Mouse (Mus musculus) intestine, embryonic 14.5 days (tissue): Measurements from ENCODE around the gene Hipk2. TPM values are rescaled to one million over a fixed set of nuclear protein-coding genes. Genes with fewer than 3 reads are reported as not detected.

Experiments used
- ATAC-seq: fragments of 200-750 bp; cut with Nextera tagmentation; replicated peaks from 2 replicates; pipeline ENCODE4 v1.8.0; 2017; ENCODE audit warnings: low read depth, moderate number of reproducible peaks, moderate TSS enrichment, moderate library complexity; ENCODE audit not compliant: low FRiP score, low TSS enrichment
- DNase-seq: peaks from one replicate; pipeline ENCODE4 v3.0.0-alpha.2; 2018; ENCODE audit warnings: low spot score
- H3K27ac ChIP-seq: fragments of 300-500 bp; sonication (generic); 2 replicates; pipeline ENCODE4 v1.5.1; 2014; ENCODE audit warnings: low read depth, mild to moderate bottlenecking, control low read depth
- H3K27me3 ChIP-seq: fragments of 300-500 bp; sonication (generic); replicated peaks from 2 replicates; pipeline ENCODE4 v1.6.1; 2014; ENCODE audit warnings: low read length, control low read depth; ENCODE audit not compliant: control insufficient read depth, insufficient read depth
- H3K36me3 ChIP-seq: fragments of 300-500 bp; sonication (generic); 2 replicates; pipeline ENCODE4 v1.6.1; 2014; ENCODE audit warnings: low read length, control low read depth; ENCODE audit not compliant: control insufficient read depth, insufficient read depth
- H3K4me1 ChIP-seq: fragments of 300-500 bp; sonication (generic); replicated peaks from 2 replicates; pipeline ENCODE4 v1.6.1; 2014; ENCODE audit warnings: low read length, control low read depth, mixed read lengths; ENCODE audit not compliant: control insufficient read depth, insufficient read depth
- H3K4me2 ChIP-seq: fragments of 300-500 bp; sonication (generic); 2 replicates; pipeline ENCODE4 v1.6.1; 2014; ENCODE audit warnings: low read length
- H3K4me3 ChIP-seq: fragments of 300-500 bp; sonication (generic); 2 replicates; pipeline ENCODE4 v1.5.1; 2014; ENCODE audit warnings: low read depth, low read length, control low read depth, mixed read lengths
- H3K9ac ChIP-seq: fragments of 300-500 bp; sonication (generic); 2 replicates; pipeline ENCODE4 v1.6.1; 2014; ENCODE audit warnings: mild to moderate bottlenecking, low read length
- H3K9me3 ChIP-seq: fragments of 300-500 bp; sonication (generic); 2 replicates; pipeline ENCODE4 v1.6.1; 2016; ENCODE audit warnings: low read length, control low read depth; ENCODE audit not compliant: control insufficient read depth
- WGBS: fragments of 180-500 bp; shearing (Covaris S2); extraction: QIAGEN DNeasy Blood & Tissue Kit; methylation state at CpG from one replicate; pipeline ENCODE4 v1.1.7; 2014; 5-methylcytosine and 5-hydroxymethylcytosine counted together
- polyA plus RNA-seq: library from polyadenylated mRNA; unstranded; fragments of >200 nt; fragmentation: Nextera tagmentation; extraction: Ambion mirVana; gene quantifications from 2 replicates; pipeline ENCODE4 v1.2.1, GENCODE M21; 2014

Gene Hipk2
- polyA plus RNA-seq, 1 experiment from 2014 or later: 27.9 TPM

DNA sequence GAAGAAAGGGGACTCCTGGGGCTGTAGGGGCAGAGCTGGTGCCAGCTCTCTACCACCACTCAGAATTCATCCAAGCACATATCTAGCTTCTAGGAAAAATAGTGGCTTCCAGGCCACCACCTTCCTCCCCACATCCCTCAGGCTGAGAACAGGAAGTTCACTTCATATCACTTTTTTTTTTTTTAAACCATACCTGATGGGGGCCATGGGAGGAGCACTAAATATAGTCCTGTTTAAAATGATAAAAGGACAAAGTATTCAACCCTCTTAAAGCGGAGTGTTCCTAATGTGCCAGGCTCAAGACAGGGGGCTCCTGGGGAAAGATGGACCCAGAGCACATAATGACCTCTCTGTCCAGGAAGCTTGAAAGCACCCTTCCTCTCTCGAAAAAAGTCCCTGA lies 61.3 kb downstream of the Hipk2 start:
- H3K27ac ChIP-seq: no peak overlapping the region
- H3K4me1 ChIP-seq: no peaks in the 10 kb centered on the region
- DNase-seq (no peak), ATAC-seq (no peak)
- H3K9me3 ChIP-seq: no peaks in the 10 kb centered on the region
- WGBS: 78% methylated on average over 2 of the region's 2 CpGs
- no peak overlapping the region for H3K4me3 ChIP-seq
- no peak overlapping the region for H3K4me2 ChIP-seq
- no peak overlapping the region for H3K9ac ChIP-seq
- no peaks in the 10 kb centered on the region for H3K27me3 ChIP-seq
- H3K36me3 ChIP-seq: peaks cover 43% of the 10 kb centered on the region

DNA sequence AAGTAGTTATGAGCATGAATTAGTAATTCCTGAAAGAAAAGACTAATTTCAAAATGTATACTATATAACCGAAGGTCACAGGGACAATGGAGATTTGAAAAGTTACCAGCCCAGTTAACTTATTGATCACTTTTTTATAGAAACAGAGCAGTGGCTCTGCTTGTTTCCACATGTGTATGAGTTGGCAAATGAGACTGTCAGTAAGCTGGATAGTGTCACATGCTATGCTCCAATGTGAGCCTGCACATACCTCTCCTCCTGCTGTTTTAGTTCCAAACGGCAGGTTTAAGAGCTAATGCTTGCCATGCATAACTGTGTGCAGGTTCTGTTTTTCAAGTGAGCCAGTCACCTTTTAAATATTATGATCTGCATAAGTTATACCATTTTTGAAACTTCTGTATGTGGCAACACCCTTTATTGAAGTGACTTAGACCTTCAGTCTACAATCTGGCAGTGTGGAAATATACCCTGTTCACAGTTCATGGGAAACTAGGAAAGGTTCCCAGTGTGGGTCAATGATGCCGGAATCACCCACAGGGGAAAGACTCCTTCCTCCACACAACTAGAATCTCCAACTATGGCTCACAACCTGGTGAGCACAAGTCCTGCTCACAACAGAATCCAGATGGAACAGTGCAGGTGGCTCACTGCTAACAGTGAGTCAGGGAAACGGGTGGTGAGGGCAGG lies 64.4 kb downstream of the Hipk2 start:
- H3K36me3 ChIP-seq: peaks cover 17% of the 10 kb centered on the region; the same call in 1 of the 2 replicates
- ATAC-seq: no peak
- no peaks in the 10 kb centered on the region for H3K27me3 ChIP-seq
- no peak overlapping the region for H3K9ac ChIP-seq
- DNase-seq: no peak
- H3K4me2 ChIP-seq: no peak overlapping the region
- H3K4me3 ChIP-seq: no peak overlapping the region
- 72% methylated on average over 4 of the region's 4 CpGs for WGBS
- H3K27ac ChIP-seq: no peak overlapping the region
- no peaks in the 10 kb centered on the region for H3K9me3 ChIP-seq
- no peaks in the 10 kb centered on the region for H3K4me1 ChIP-seq

DNA sequence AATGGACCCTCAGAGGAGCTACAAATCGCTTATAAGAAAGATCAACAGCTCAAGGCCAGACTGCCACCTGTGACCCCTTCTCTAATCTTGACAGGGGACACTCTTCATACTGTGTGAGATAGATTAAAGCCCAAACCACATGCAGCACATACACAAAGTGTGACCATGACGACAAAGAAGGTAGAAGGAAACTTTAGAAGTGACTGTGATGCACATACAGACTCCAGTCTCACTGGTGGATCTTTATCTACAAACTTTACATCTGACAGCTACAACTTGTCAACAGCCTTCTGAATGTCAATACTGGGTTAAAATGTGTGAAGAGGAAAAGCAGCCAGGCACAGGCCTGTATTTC lies 65.9 kb downstream of the Hipk2 start:
- no peaks in the 10 kb centered on the region for H3K9me3 ChIP-seq
- no peaks in the 10 kb centered on the region for H3K27me3 ChIP-seq
- DNase-seq (no peak), ATAC-seq (no peak)
- 41% methylated on average over 2 of the region's 2 CpGs for WGBS
- H3K4me3 ChIP-seq: no peak overlapping the region
- 0 out of 2 replicates have a peak, but pooled peaks cover 14% of the 10 kb centered on the region for H3K36me3 ChIP-seq
- no peaks in the 10 kb centered on the region for H3K4me1 ChIP-seq
- no peak overlapping the region for H3K4me2 ChIP-seq
- H3K27ac ChIP-seq: no peak overlapping the region
- no peak overlapping the region for H3K9ac ChIP-seq

DNA sequence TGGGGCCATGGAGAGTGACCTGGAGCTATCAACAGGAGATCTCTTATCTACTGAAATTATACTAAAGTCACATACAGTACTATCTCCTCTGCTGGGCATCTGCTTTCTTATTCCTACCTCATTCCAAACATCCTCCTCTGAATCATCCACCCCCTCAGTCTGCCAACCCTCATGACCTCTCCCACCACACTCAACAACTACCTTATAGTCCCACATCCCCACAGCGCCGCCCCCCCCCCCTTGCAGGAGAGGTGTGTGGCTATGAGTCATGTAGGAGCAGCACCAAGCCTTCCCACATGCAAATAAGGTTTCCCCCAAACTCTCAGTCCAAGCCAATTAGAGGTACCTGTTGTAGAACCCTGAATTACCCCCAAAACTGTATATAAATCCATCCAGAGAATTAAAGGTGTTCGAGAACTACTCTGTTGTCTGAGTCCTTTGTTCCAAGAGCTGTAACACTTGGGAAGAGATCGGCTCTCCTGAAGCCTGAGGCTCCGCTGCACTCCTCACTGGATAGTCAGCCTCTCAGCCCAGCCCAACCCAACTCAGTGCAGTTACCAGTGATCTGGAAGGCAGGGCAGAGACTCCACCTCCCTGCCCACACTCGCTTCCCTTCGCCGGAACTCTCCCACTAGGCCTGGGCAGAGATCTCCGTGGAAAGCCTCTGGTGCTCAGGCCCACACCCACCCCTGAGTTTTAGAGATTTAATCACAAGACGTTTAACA lies 66.4 kb downstream of the Hipk2 start:
- DNase-seq (no peak), ATAC-seq (no peak)
- Histone ChIP-seq H3K36me3 (0 out of 2 replicates have a peak, but pooled peaks cover 11% of the 10 kb centered on the region), H3K9me3 (no peaks in the 10 kb centered on the region), H3K27ac (no peak overlapping the region), H3K4me3 (no peak overlapping the region), H3K4me1 (no peaks in the 10 kb centered on the region), H3K9ac (no peak overlapping the region), H3K27me3 (no peaks in the 10 kb centered on the region), H3K4me2 (no peak overlapping the region)
- 50% methylated on average over 10 of the region's 10 CpGs for WGBS

DNA sequence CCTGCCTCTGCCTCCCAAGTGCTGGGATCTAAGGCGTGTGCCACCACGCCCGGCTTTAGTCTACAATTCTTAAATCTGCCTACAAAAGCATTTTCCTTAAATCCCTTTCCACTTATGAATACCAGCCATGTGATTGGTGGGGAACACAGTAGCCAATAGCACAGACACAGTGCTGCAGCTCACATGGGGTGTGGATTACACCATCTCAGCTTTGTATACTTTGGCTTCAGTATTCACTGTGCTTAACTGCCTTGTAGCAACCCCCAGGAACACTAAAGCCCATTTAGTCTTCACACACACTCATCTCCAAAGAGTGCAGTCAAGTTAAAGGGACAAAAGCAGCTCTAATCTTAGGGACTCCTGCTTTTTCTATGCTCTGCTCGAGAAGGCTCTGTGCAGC lies 67.6 kb downstream of the Hipk2 start:
- Histone ChIP-seq H3K36me3 (0 out of 2 replicates have a peak, but pooled peaks cover 11% of the 10 kb centered on the region), H3K9ac (no peak overlapping the region), H3K4me1 (no peaks in the 10 kb centered on the region), H3K27me3 (no peaks in the 10 kb centered on the region), H3K4me3 (no peak overlapping the region), H3K4me2 (no peak overlapping the region), H3K9me3 (no peaks in the 10 kb centered on the region), H3K27ac (no peak overlapping the region)
- DNase-seq (no peak), ATAC-seq (no peak)
- 91% methylated on average over 4 of the region's 4 CpGs for WGBS

DNA sequence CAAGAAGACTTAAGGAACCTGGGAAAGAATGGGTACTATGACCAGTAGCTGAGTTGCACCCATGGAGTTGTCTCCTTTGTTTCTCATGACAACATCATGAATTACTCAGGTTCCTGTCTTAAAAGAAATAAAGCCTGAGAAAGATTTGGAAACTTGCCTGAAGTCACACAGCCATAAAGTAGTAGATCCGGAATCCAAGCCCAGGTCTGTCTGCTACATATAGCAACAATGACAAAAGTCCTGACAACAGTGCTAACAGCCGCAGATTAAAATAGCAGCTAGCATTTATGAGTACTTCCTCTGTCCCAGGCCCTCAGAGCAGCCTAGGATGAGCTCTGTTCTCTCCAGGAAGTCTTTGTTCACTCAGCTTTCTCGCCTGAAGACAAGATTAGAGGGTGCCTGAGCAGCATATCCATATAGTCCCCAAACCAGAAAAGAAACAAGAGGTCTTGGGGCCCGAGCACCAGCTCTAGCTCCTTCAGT lies 69.0 kb downstream of the Hipk2 start:
- 75% methylated on average over 4 of the region's 4 CpGs for WGBS
- Histone ChIP-seq H3K4me3 (no peak overlapping the region), H3K27ac (no peak overlapping the region), H3K9me3 (no peaks in the 10 kb centered on the region), H3K36me3 (0 out of 2 replicates have a peak, but pooled peaks cover 11% of the 10 kb centered on the region), H3K4me1 (no peaks in the 10 kb centered on the region), H3K27me3 (no peaks in the 10 kb centered on the region), H3K4me2 (no peak overlapping the region), H3K9ac (no peak overlapping the region)
- ATAC-seq (no peak), DNase-seq (no peak)

DNA sequence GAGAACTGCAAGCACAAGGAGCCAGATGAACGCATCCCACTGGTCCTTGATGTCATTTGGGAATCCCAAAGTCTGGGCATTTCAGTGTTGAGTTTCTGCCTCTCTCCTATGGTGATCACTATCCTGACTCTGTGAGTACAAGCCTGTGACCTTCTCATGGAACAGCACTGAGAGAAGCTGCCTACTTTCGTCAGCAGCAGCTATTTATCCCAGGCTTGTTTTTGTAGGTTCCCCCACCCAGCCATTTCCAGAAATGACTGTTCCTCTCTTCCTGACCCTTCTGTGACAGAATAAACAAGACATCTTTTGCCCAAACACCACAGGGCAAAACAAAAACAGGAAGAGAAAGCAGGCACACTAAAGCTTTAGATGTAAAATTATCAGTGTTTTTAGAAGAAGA lies 70.4 kb downstream of the Hipk2 start:
- H3K9ac ChIP-seq: no peak overlapping the region
- no peaks in the 10 kb centered on the region for H3K4me1 ChIP-seq
- no peaks in the 10 kb centered on the region for H3K9me3 ChIP-seq
- no peaks in the 10 kb centered on the region for H3K27me3 ChIP-seq
- H3K36me3 ChIP-seq: 0 out of 2 replicates have a peak, but pooled peaks cover 7% of the 10 kb centered on the region
- WGBS: 79% methylated on average over 2 of the region's 2 CpGs
- no peak for DNase-seq
- no peak overlapping the region for H3K4me3 ChIP-seq
- no peak overlapping the region for H3K4me2 ChIP-seq
- no peak overlapping the region for H3K27ac ChIP-seq
- no peak for ATAC-seq

DNA sequence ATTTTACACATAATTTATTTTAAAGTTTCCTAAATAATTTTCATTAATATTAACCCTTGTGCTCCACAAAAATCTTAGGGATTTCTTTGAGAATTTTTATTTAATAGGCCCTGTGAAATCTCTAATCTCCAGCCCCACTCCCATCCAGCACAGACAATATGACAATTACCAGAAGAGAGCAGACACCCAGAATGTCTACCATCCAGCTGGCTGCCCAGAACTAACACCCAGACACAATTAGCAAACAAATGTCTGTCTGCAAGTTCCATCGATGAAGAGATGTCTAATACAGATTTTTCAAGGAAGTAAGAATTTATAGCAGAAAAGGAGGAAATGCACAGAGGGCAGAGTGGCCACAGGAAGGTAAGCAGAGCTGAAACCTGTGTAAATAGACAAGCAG lies 74.7 kb downstream of the Hipk2 start:
- no peak overlapping the region for H3K4me3 ChIP-seq
- 24% methylated on average over 1 of the region's 1 CpGs for WGBS
- ATAC-seq (no peak), DNase-seq (no peak)
- H3K4me1 ChIP-seq: 0 out of 2 replicates have a peak, but pooled peaks cover 2% of the 10 kb centered on the region
- 0 out of 2 replicates have a peak, but pooled peaks cover 6% of the 10 kb centered on the region for H3K36me3 ChIP-seq
- no peak overlapping the region for H3K27ac ChIP-seq
- H3K27me3 ChIP-seq: no peaks in the 10 kb centered on the region
- H3K4me2 ChIP-seq: no peak overlapping the region
- no peak overlapping the region for H3K9ac ChIP-seq
- no peaks in the 10 kb centered on the region for H3K9me3 ChIP-seq
